11 mouse cellular contexts compared by ENCODE assay signal in genomic region chr11:117830401-117830800, GRCm38 (mm10). TPM values are rescaled to one million over a fixed set of nuclear protein-coding genes. Genes with fewer than 3 reads are reported as not detected.
DNase-seq lines count a peak whose midpoint lies in the region; ATAC-seq and TF ChIP-seq lines count a peak whose summit lies in the region.
"Had no signal": no experiment of that assay in that cellular context is flagged by ENCODE, and none has a peak within 500 bp of the region (broad histone marks: within the 10 kb centered on the region; RNA-seq: fewer than 3 reads in every experiment).

No protein-coding gene starts in this region.

- intact Hi-C loops in gastrocnemius, adult 2 months (cut with DNase I), result no loop called here
- intact Hi-C loops in gastrocnemius, postnatal 36 days (cut with DNase I), result no loop called here

- peak; percentile 65 for ATAC-seq in liver, postnatal 0 days
- no peak for ATAC-seq in hindbrain, embryonic 11.5 days (ENCODE audit: low FRiP score)

- no peaks in the 10 kb centered on the region for H3K9me3 ChIP-seq in liver, postnatal 0 days (ENCODE audit: low read length)
- H3K9me3 ChIP-seq in hindbrain, embryonic 11.5 days (ENCODE audit: control insufficient read depth, low read length), result no peaks in the 10 kb centered on the region
- H3K9me3 ChIP-seq: neural tube, embryonic 13.5 days had no signal

- H3K4me2 ChIP-seq in liver, postnatal 0 days (ENCODE audit: low read depth, low read length), result peak overlapping the region; percentile 94
- no peak overlapping the region for H3K4me2 ChIP-seq in hindbrain, embryonic 11.5 days (replicated peaks; ENCODE audit: low read depth, low read length)
- H3K4me2 ChIP-seq: neural tube, embryonic 13.5 days had no signal

- H3K9ac ChIP-seq in liver, postnatal 0 days (replicated peaks), result peak overlapping the region; percentile 91
- H3K9ac ChIP-seq in hindbrain, embryonic 11.5 days (ENCODE audit: low read depth, low read length), result no peak overlapping the region
- H3K9ac ChIP-seq: neural tube, embryonic 13.5 days had no signal

- no peaks in the 10 kb centered on the region for H3K27me3 ChIP-seq in liver, postnatal 0 days (ENCODE audit: insufficient read depth, low read length)
- H3K27me3 ChIP-seq in hindbrain, embryonic 11.5 days (ENCODE audit: control insufficient read depth, insufficient read depth, low read length), result no peaks in the 10 kb centered on the region
- H3K27me3 ChIP-seq: neural tube, embryonic 13.5 days had no signal

- H3K27ac ChIP-seq in gastrocnemius, adult 2 months, result peak overlapping the region; percentile 10; the same call in 1 of the 2 replicates
- peak overlapping the region; percentile 98 for H3K27ac ChIP-seq in liver, postnatal 0 days (ENCODE audit: low read depth)
- no peak overlapping the region for H3K27ac ChIP-seq in hindbrain, embryonic 11.5 days (ENCODE audit: low read depth, low read length)
- H3K27ac ChIP-seq: neural tube, embryonic 13.5 days had no signal

- DNase-seq in gastrocnemius, adult 2 months, result peak; percentile 18
- no peak for DNase-seq in gastrocnemius, postnatal 36 days
- DNase-seq in spleen, adult 12 weeks (ENCODE audit: low spot score), result peak; percentile 78
- no peak for DNase-seq in spleen, adult 18-20 months
- DNase-seq in liver, postnatal 0 days, result peak; percentile 90
- peak; percentile 68 for DNase-seq in yolk sac, embryonic 10.5 days (ENCODE audit: low spot score)
- no peak for DNase-seq in hindbrain, embryonic 11.5 days (ENCODE audit: low spot score)
- no peak for DNase-seq in embryo, embryonic 11 days
- DNase-seq: cerebellum, adult 8-10 months; thymus, postnatal 4 days had no signal

- 24% methylated on average over 9 of the region's 9 CpGs for WGBS in liver, postnatal 0 days (ENCODE audit: insufficient replicate concordance)
- 89% methylated on average over 9 of the region's 9 CpGs for WGBS in hindbrain, embryonic 11.5 days

- peaks cover 73% of the 10 kb centered on the region for H3K4me1 ChIP-seq in liver, postnatal 0 days (ENCODE audit: insufficient read depth)
- peaks cover 6% of the 10 kb centered on the region for H3K4me1 ChIP-seq in hindbrain, embryonic 11.5 days (replicated peaks; ENCODE audit: control insufficient read depth, insufficient read depth, low read length)

- H3K4me3 ChIP-seq in gastrocnemius, adult 2 months, result no peak overlapping the region
- H3K4me3 ChIP-seq in liver, postnatal 0 days (ENCODE audit: low read depth, low read length), result peak overlapping the region; percentile 22
- no peak overlapping the region for H3K4me3 ChIP-seq in hindbrain, embryonic 11.5 days (ENCODE audit: low read depth, low read length)
- H3K4me3 ChIP-seq: neural tube, embryonic 13.5 days had no signal

- peak; percentile 96 for TF ChIP-seq EP300 in liver, postnatal 0 days (IDR thresholded peaks at IDR 0.05; ENCODE audit: low read depth)

- no peaks in the 10 kb centered on the region for H3K36me3 ChIP-seq in liver, postnatal 0 days (replicated peaks; ENCODE audit: insufficient read depth, low read length)
- H3K36me3 ChIP-seq in hindbrain, embryonic 11.5 days (ENCODE audit: control insufficient read depth, insufficient read depth, low read length), result no peaks in the 10 kb centered on the region
- H3K36me3 ChIP-seq: neural tube, embryonic 13.5 days had no signal

- no peak for TF ChIP-seq CTCF in gastrocnemius, adult 2 months (IDR thresholded peaks at IDR 0.05)
- TF ChIP-seq CTCF in liver, postnatal 0 days (IDR thresholded peaks at IDR 0.05; ENCODE audit: low read depth), result peak; percentile 28; the same call in 1 of the 2 replicates

RNA-seq across cellular contexts. Expression of gene Tk1, which starts 4.5 kb away (rescaled TPM):
- 1 to 10 TPM; 2.5 to 2.8 TPM for total RNA-seq in gastrocnemius, adult 2 months (2021)
- 1 to 10 TPM; 4.5 TPM for total RNA-seq in gastrocnemius, postnatal 36 days (2021)
- 96.8 and 101 TPM in 2 replicates for polyA plus RNA-seq in liver, postnatal 0 days (2015; fragmentation: Nextera tagmentation; extraction: Ambion mirVana)
- 73.3 and 84.3 TPM in 2 replicates for polyA plus RNA-seq in hindbrain, embryonic 11.5 days (2014; fragmentation: Nextera tagmentation; extraction: Ambion mirVana)

RNA-seq across cellular contexts. Expression of gene Afmid, which starts 4.7 kb away (rescaled TPM):
- total RNA-seq in gastrocnemius, adult 2 months (2021), result 1 to 10 TPM; 3.1 to 3.3 TPM
- 1 to 10 TPM; 2.7 to 3.0 TPM for total RNA-seq in gastrocnemius, postnatal 36 days (2021)
- 32.9 and 34.4 TPM in 2 replicates for polyA plus RNA-seq in liver, postnatal 0 days (2015; fragmentation: Nextera tagmentation; extraction: Ambion mirVana)
- polyA plus RNA-seq in hindbrain, embryonic 11.5 days (2014; fragmentation: Nextera tagmentation; extraction: Ambion mirVana), result 3.4 and 3.5 TPM in 2 replicates

RNA-seq across cellular contexts. Expression of gene Birc5, which starts 18.6 kb away (rescaled TPM):
- total RNA-seq in gastrocnemius, adult 2 months (2021), result not detected
- under 1 TPM; 0.74 to 0.84 TPM for total RNA-seq in gastrocnemius, postnatal 36 days (2021)
- 193 and 197 TPM in 2 replicates for polyA plus RNA-seq in liver, postnatal 0 days (2015; fragmentation: Nextera tagmentation; extraction: Ambion mirVana)
- polyA plus RNA-seq in hindbrain, embryonic 11.5 days (2014; fragmentation: Nextera tagmentation; extraction: Ambion mirVana), result 296 and 301 TPM in 2 replicates

RNA-seq across cellular contexts. Expression of gene Gm20708, which starts 20.9 kb away (rescaled TPM):
- 1 to 10 TPM in 1 of 2 experiments, under 1 TPM in 1; 0.86 to 1.6 TPM for total RNA-seq in gastrocnemius, adult 2 months (2021)
- total RNA-seq in gastrocnemius, postnatal 36 days (2021), result under 1 TPM; 0.57 to 0.89 TPM
- polyA plus RNA-seq in liver, postnatal 0 days (2015; fragmentation: Nextera tagmentation; extraction: Ambion mirVana), result 0.33 and 0.48 TPM in 2 replicates
- polyA plus RNA-seq in hindbrain, embryonic 11.5 days (2014; fragmentation: Nextera tagmentation; extraction: Ambion mirVana), result 0.83 and 1.2 TPM in 2 replicates

RNA-seq across cellular contexts. Expression of gene Syngr2, which starts 20.9 kb away (rescaled TPM):
- total RNA-seq in gastrocnemius, adult 2 months (2021), result 100 to 1,000 TPM; 169 to 173 TPM
- total RNA-seq in gastrocnemius, postnatal 36 days (2021), result 100 to 1,000 TPM; 155 to 161 TPM
- 60.6 and 62.2 TPM in 2 replicates for polyA plus RNA-seq in liver, postnatal 0 days (2015; fragmentation: Nextera tagmentation; extraction: Ambion mirVana)
- 28.0 and 33.7 TPM in 2 replicates for polyA plus RNA-seq in hindbrain, embryonic 11.5 days (2014; fragmentation: Nextera tagmentation; extraction: Ambion mirVana)

Comparison
In these comparisons a context has a peak if more than half of its experiments do, and no peak if none do; other contexts are left out.
1. DNase-seq: peak in gastrocnemius, adult 2 months (single experiment), spleen, adult 12 weeks (single experiment), liver, postnatal 0 days (single experiment) and yolk sac, embryonic 10.5 days (single experiment); none in gastrocnemius, postnatal 36 days (0 of 2), spleen, adult 18-20 months (0 of 2), hindbrain, embryonic 11.5 days (single experiment) and embryo, embryonic 11 days (single experiment).